Mouse (Mus musculus): Measurements from ENCODE around the gene Kcnk3. TPM values are rescaled to one million over a fixed set of nuclear protein-coding genes. Genes with fewer than 3 reads are reported as not detected.

The Kcnk3 gene
- polyA plus RNA-seq, 1 experiment: not detected

- Histone ChIP-seq H3K36me3 (ENCODE audit: control insufficient read depth) (no peaks in the 10 kb centered on the region), H3K4me1 (ENCODE audit: control insufficient read depth) (peaks cover 5% of the 10 kb centered on the region; the same call in 1 of the 2 replicates), H3K27me3 (ENCODE audit: control insufficient read depth) (peaks cover 43% of the 10 kb centered on the region), H3K4me3 (replicated peaks) (no peak overlapping the region), H3K9me3 (ENCODE audit: control insufficient read depth, low read length) (peaks cover 2% of the 10 kb centered on the region; the same call in 1 of the 2 replicates)
- no peak for TF ChIP-seq TAL1 (IDR thresholded peaks at IDR 0.05; ENCODE audit: low read length)
- no peak for TF ChIP-seq GATA1 (IDR thresholded peaks at IDR 0.05; ENCODE audit: low read length)
These were observed 33.8 kb downstream of the Kcnk3 start for GRCm38 (mm10) chr5:30621844-30622176.

DNA sequence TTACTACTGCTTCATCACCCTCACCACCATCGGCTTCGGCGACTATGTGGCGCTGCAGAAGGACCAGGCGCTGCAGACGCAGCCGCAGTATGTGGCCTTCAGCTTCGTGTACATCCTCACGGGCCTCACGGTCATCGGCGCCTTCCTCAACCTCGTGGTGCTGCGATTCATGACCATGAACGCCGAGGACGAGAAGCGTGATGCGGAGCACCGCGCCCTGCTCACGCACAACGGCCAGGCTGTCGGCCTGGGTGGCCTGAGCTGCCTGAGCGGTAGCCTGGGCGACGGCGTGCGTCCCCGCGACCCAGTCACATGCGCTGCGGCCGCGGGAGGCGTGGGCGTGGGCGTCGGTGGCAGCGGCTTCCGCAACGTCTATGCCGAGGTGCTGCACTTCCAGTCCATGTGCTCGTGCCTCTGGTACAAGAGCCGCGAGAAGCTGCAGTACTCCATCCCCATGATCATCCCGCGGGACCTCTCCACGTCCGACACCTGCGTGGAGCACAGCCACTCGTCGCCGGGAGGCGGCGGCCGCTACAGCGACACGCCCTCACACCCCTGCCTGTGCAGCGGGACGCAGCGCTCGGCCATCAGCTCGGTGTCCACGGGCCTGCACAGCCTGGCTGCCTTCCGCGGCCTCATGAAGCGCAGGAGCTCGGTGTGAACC lies 34.3 kb downstream of the Kcnk3 start:
- no peak overlapping the region for H3K4me3 ChIP-seq (replicated peaks)
- H3K27me3 ChIP-seq (ENCODE audit: control insufficient read depth): peaks cover 43% of the 10 kb centered on the region
- H3K4me1 ChIP-seq (ENCODE audit: control insufficient read depth): peaks cover 5% of the 10 kb centered on the region; the same call in 1 of the 2 replicates
- peaks cover 2% of the 10 kb centered on the region; the same call in 1 of the 2 replicates for H3K9me3 ChIP-seq (ENCODE audit: control insufficient read depth, low read length)
- no peak for TF ChIP-seq TAL1 (IDR thresholded peaks at IDR 0.05; ENCODE audit: low read length)
- no peak for TF ChIP-seq GATA1 (IDR thresholded peaks at IDR 0.05; ENCODE audit: low read length)
- H3K36me3 ChIP-seq (ENCODE audit: control insufficient read depth): no peaks in the 10 kb centered on the region

- Histone ChIP-seq H3K36me3 (ENCODE audit: control insufficient read depth) (no peaks in the 10 kb centered on the region), H3K4me1 (ENCODE audit: control insufficient read depth) (peaks cover 5% of the 10 kb centered on the region; the same call in 1 of the 2 replicates), H3K9me3 (ENCODE audit: control insufficient read depth, low read length) (peaks cover 2% of the 10 kb centered on the region; the same call in 1 of the 2 replicates), H3K4me3 (replicated peaks) (no peak overlapping the region), H3K27me3 (ENCODE audit: control insufficient read depth) (peaks cover 43% of the 10 kb centered on the region)
- TF ChIP-seq TAL1 (IDR thresholded peaks at IDR 0.05; ENCODE audit: low read length) (no peak), GATA1 (IDR thresholded peaks at IDR 0.05; ENCODE audit: low read length) (no peak)
These were observed 34.8 kb downstream of the Kcnk3 start for GRCm38 (mm10) chr5:30622841-30623185.

GRCm38 (mm10) chr5:30623380-30623779 lies 35.4 kb downstream of the Kcnk3 start:
- Histone ChIP-seq H3K4me3 (replicated peaks) (no peak overlapping the region), H3K4me1 (ENCODE audit: control insufficient read depth) (peaks cover 5% of the 10 kb centered on the region; the same call in 1 of the 2 replicates), H3K9me3 (ENCODE audit: control insufficient read depth, low read length) (peaks cover 2% of the 10 kb centered on the region; the same call in 1 of the 2 replicates), H3K36me3 (ENCODE audit: control insufficient read depth) (no peaks in the 10 kb centered on the region), H3K27me3 (ENCODE audit: control insufficient read depth) (peaks cover 43% of the 10 kb centered on the region)
- no peak for TF ChIP-seq GATA1 (IDR thresholded peaks at IDR 0.05; ENCODE audit: low read length)
- no peak for TF ChIP-seq TAL1 (IDR thresholded peaks at IDR 0.05; ENCODE audit: low read length)

DNA sequence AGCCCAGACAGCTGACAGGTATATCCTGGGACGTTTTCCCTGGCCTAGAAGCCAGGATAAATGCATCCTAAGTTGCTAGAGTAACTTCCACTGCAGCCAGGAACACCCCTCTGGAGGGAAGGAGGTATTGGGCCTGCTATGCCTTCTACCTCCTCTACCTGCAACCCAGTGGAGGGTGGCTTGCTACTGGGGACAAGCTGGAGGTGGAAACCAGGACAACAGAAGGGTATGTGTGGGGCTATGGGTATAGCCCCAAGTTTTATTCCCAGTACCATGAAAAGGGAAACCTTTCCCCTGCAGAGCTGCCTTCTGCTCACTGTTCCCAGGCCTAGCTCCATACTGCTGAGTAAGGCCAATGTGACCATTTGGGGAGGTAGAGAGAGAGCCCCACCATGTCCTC lies 36.3 kb downstream of the Kcnk3 start:
- Histone ChIP-seq H3K36me3 (ENCODE audit: control insufficient read depth) (no peaks in the 10 kb centered on the region), H3K4me1 (ENCODE audit: control insufficient read depth) (peaks cover 5% of the 10 kb centered on the region; the same call in 1 of the 2 replicates), H3K9me3 (ENCODE audit: control insufficient read depth, low read length) (peaks cover 2% of the 10 kb centered on the region; the same call in 1 of the 2 replicates), H3K27me3 (ENCODE audit: control insufficient read depth) (peaks cover 43% of the 10 kb centered on the region), H3K4me3 (replicated peaks) (no peak overlapping the region)
- TF ChIP-seq GATA1 (IDR thresholded peaks at IDR 0.05; ENCODE audit: low read length): no peak
- TF ChIP-seq TAL1 (IDR thresholded peaks at IDR 0.05; ENCODE audit: low read length): no peak

- H3K27me3 ChIP-seq (ENCODE audit: control insufficient read depth): peaks cover 43% of the 10 kb centered on the region
- no peak for TF ChIP-seq TAL1 (IDR thresholded peaks at IDR 0.05; ENCODE audit: low read length)
- no peak for TF ChIP-seq GATA1 (IDR thresholded peaks at IDR 0.05; ENCODE audit: low read length)
- H3K4me3 ChIP-seq (replicated peaks): no peak overlapping the region
These were observed 36.9 kb downstream of the Kcnk3 start for GRCm38 (mm10) chr5:30624908-30625307.

GRCm38 (mm10) chr5:30625379-30625778 lies 37.4 kb downstream of the Kcnk3 start:
- Histone ChIP-seq H3K27me3 (ENCODE audit: control insufficient read depth) (peaks cover 43% of the 10 kb centered on the region), H3K9me3 (ENCODE audit: control insufficient read depth, low read length) (peaks cover 2% of the 10 kb centered on the region; the same call in 1 of the 2 replicates), H3K4me3 (replicated peaks) (no peak overlapping the region), H3K4me1 (ENCODE audit: control insufficient read depth) (peaks cover 5% of the 10 kb centered on the region; the same call in 1 of the 2 replicates), H3K36me3 (ENCODE audit: control insufficient read depth) (no peaks in the 10 kb centered on the region)
- TF ChIP-seq GATA1 (IDR thresholded peaks at IDR 0.05; ENCODE audit: low read length): no peak
- TF ChIP-seq TAL1 (IDR thresholded peaks at IDR 0.05; ENCODE audit: low read length): no peak

More at GRCm38 (mm10) chr5:30624908-30625307, 36.9 kb downstream of the Kcnk3 start:
- Histone ChIP-seq H3K36me3 (ENCODE audit: control insufficient read depth) (no peaks in the 10 kb centered on the region), H3K9me3 (ENCODE audit: control insufficient read depth, low read length) (peaks cover 2% of the 10 kb centered on the region; the same call in 1 of the 2 replicates), H3K4me1 (ENCODE audit: control insufficient read depth) (peaks cover 5% of the 10 kb centered on the region; the same call in 1 of the 2 replicates)

- peaks cover 35% of the 10 kb centered on the region for H3K27me3 ChIP-seq (ENCODE audit: control insufficient read depth)
- H3K36me3 ChIP-seq (ENCODE audit: control insufficient read depth): no peaks in the 10 kb centered on the region
- peaks cover 2% of the 10 kb centered on the region; the same call in 1 of the 2 replicates for H3K9me3 ChIP-seq (ENCODE audit: control insufficient read depth, low read length)
- H3K4me1 ChIP-seq (ENCODE audit: control insufficient read depth): peaks cover 5% of the 10 kb centered on the region; the same call in 1 of the 2 replicates
- TF ChIP-seq GATA1 (IDR thresholded peaks at IDR 0.05; ENCODE audit: low read length): no peak
- no peak for TF ChIP-seq TAL1 (IDR thresholded peaks at IDR 0.05; ENCODE audit: low read length)
- H3K4me3 ChIP-seq (replicated peaks): no peak overlapping the region
These were observed 38.5 kb downstream of the Kcnk3 start for GRCm38 (mm10) chr5:30626331-30627105.

GRCm38 (mm10) chr5:30628511-30628910 lies 40.5 kb downstream of the Kcnk3 start:
- TF ChIP-seq TAL1 (IDR thresholded peaks at IDR 0.05; ENCODE audit: low read length) (no peak), GATA1 (IDR thresholded peaks at IDR 0.05; ENCODE audit: low read length) (no peak)
- Histone ChIP-seq H3K27me3 (ENCODE audit: control insufficient read depth) (peaks cover 15% of the 10 kb centered on the region), H3K36me3 (ENCODE audit: control insufficient read depth) (no peaks in the 10 kb centered on the region), H3K9me3 (ENCODE audit: control insufficient read depth, low read length) (no peaks in the 10 kb centered on the region), H3K4me3 (replicated peaks) (no peak overlapping the region), H3K4me1 (ENCODE audit: control insufficient read depth) (no peaks in the 10 kb centered on the region)
